In the genomic region with DNA sequence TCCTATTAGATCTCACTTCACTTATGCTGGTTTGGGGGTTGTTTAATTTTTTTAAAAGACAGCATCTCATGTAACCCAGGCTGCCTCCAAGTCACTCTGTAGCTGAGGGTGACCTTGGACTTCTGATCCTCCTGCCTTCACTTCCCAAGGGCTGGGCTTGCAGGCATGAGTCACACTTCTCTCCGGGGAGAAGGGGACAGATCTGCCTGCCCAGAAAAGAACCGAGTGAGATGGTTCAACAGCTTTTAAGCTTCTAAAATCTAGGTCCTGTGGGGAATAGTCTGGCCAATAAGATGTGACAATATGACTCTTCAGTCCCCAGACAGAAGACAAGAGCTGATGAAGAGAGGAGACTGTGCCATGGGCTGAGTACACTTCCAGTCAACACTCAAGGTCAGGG, we compare ENCODE assay signal across 25 mouse cellular contexts. TPM values are rescaled to one million over a fixed set of nuclear protein-coding genes. Genes with fewer than 3 reads are reported as not detected.
DNase-seq lines count a peak whose midpoint lies in the region; TF ChIP-seq lines count a peak whose summit lies in the region.
"Had no signal": no experiment of that assay in that cellular context is flagged by ENCODE, and none has a peak within 500 bp of the region (broad histone marks: within the 10 kb centered on the region; RNA-seq: fewer than 3 reads in every experiment).

No protein-coding gene starts in this region.

- intact Hi-C loops in heart, postnatal 10 days (cut with DNase I) = no loop called here

- H3K4me1 ChIP-seq in olfactory bulb, adult 2 months (ENCODE audit: control insufficient read depth, insufficient read depth, low read length) = peaks cover 10% of the 10 kb centered on the region
- H3K4me1 ChIP-seq: embryonic facial prominence, embryonic 15.5 days; limb, embryonic 15.5 days had no signal

- TF ChIP-seq POLR2A in olfactory bulb, adult 2 months (IDR thresholded peaks at IDR 0.05; ENCODE audit: insufficient read depth, low read depth, low read length) = no peak

- DNase-seq in heart, postnatal 10 days = peak; percentile 37 to 53
- DNase-seq in heart, adult 8-10 months (ENCODE audit: low spot score) = no peak
- peak; percentile 83 for DNase-seq in adrenal gland, adult 2 months
- DNase-seq in adrenal gland, postnatal 25 days = peak; percentile 34
- DNase-seq in layer of hippocampus, adult 9-10 months (ENCODE audit: low spot score) = no peak
- DNase-seq in c-Kit-positive CD71-positive TER-119-positive erythroid progenitor cells, embryonic 14.5 days (ENCODE audit: low spot score) = no peak
- DNase-seq: cerebellum, adult 9-11 months; kidney, adult 11 months; kidney, postnatal 4 days; layer of hippocampus, adult 9-11 months; left cerebral cortex, postnatal 4 days; lung, embryonic 14.5 days; thymus, adult 18-20 months had no signal

- 14% methylated on average over 2 of the region's 2 CpGs for WGBS in olfactory bulb, adult 2 months

- no peak overlapping the region for H3K4me3 ChIP-seq in olfactory bulb, adult 2 months (ENCODE audit: insufficient read depth, low read depth, low read length)
- H3K4me3 ChIP-seq: embryonic facial prominence, embryonic 15.5 days; hindbrain, embryonic 10.5 days; limb, embryonic 15.5 days; megakaryocyte, embryonic 14.5 days; midbrain, embryonic 13.5 days; neural tube, embryonic 12.5 days had no signal

- peak overlapping the region; percentile 63 for H3K27ac ChIP-seq in olfactory bulb, adult 2 months (ENCODE audit: insufficient read depth, low read depth, low read length)
- H3K27ac ChIP-seq: embryonic facial prominence, embryonic 15.5 days; hindbrain, embryonic 10.5 days; limb, embryonic 15.5 days; liver, embryonic 14.5 days; midbrain, embryonic 13.5 days; neural tube, embryonic 12.5 days had no signal

- no peak for TF ChIP-seq CTCF in olfactory bulb, adult 2 months (IDR thresholded peaks at IDR 0.05; ENCODE audit: insufficient read depth, low read depth, low read length)

RNA-seq across cellular contexts. Expression of gene Gucy2e, which starts 39.2 kb away (rescaled TPM):
- under 1 TPM; 0.41 to 0.60 TPM for total RNA-seq in heart, postnatal 10 days (2021)
- total RNA-seq in heart, adult 8-10 months (2022) = 1 to 10 TPM; 1.7 to 2.5 (median 2.1) TPM
- total RNA-seq in adrenal gland, adult 2 months (2021) = not detected
- not detected in 2 replicates for polyA plus RNA-seq in adrenal gland, adult 2 months (2012; rRNA removed)
- not detected in 2 replicates for total RNA-seq in adrenal gland, postnatal 25 days (2021)
- not detected in 2 replicates for polyA plus RNA-seq in olfactory bulb, adult 2 months (2012; ENCODE audit: insufficient read depth, insufficient read length, low replicate concordance, missing spikeins)
- total RNA-seq: gastrocnemius, adult 8-10 months; monocyte, adult 5-6 weeks had no signal
- polyA plus RNA-seq: liver, embryonic 14.5 days; lung, embryonic 14.5 days; small intestine, adult 2 months; stomach, embryonic 16.5 days had no signal

RNA-seq across cellular contexts. Expression of gene Cntrob, which starts 47.5 kb away (rescaled TPM):
- 1 to 10 TPM; 5.7 to 8.6 TPM for total RNA-seq in heart, postnatal 10 days (2021)
- 1 to 10 TPM; 1.8 to 5.1 (median 2.6) TPM for total RNA-seq in heart, adult 8-10 months (2022)
- 1 to 10 TPM; 4.4 to 6.5 TPM for total RNA-seq in adrenal gland, adult 2 months (2021)
- 5.9 and 6.2 TPM in 2 replicates for polyA plus RNA-seq in adrenal gland, adult 2 months (2012; rRNA removed)
- total RNA-seq in adrenal gland, postnatal 25 days (2021) = 10.3 and 13.3 TPM in 2 replicates
- polyA plus RNA-seq in olfactory bulb, adult 2 months (2012; ENCODE audit: insufficient read depth, insufficient read length, low replicate concordance, missing spikeins) = not detected in 2 replicates

RNA-seq across cellular contexts. Expression of gene Trappc1, which starts 47.7 kb away (rescaled TPM):
- 10 to 100 TPM; 71.8 to 73.7 TPM for total RNA-seq in heart, postnatal 10 days (2021)
- 10 to 100 TPM; 46.5 to 50.6 (median 49.2) TPM for total RNA-seq in heart, adult 8-10 months (2022)
- total RNA-seq in adrenal gland, adult 2 months (2021) = 10 to 100 TPM; 81.3 to 83.5 TPM
- 18.4 and 23.4 TPM in 2 replicates for polyA plus RNA-seq in adrenal gland, adult 2 months (2012; rRNA removed)
- total RNA-seq in adrenal gland, postnatal 25 days (2021) = 80.8 and 86.2 TPM in 2 replicates
- not detected in 2 replicates for polyA plus RNA-seq in olfactory bulb, adult 2 months (2012; ENCODE audit: insufficient read depth, insufficient read length, low replicate concordance, missing spikeins)

RNA-seq across cellular contexts. Expression of gene Kcnab3, which starts 50.0 kb away (rescaled TPM):
- 1 to 10 TPM in 1 of 2 experiments, under 1 TPM in 1; 0.97 to 1.0 TPM for total RNA-seq in heart, postnatal 10 days (2021)
- under 1 TPM in 3 of 4 experiments, not detected in 1; 0.17 to 0.38 (median 0.27) TPM for total RNA-seq in heart, adult 8-10 months (2022)
- total RNA-seq in adrenal gland, adult 2 months (2021) = 10 to 100 TPM in 1 of 2 experiments, 1 to 10 TPM in 1; 6.0 to 10.5 TPM
- polyA plus RNA-seq in adrenal gland, adult 2 months (2012; rRNA removed) = 9.0 and 12.6 TPM in 2 replicates
- total RNA-seq in adrenal gland, postnatal 25 days (2021) = 7.3 and 9.7 TPM in 2 replicates
- polyA plus RNA-seq in olfactory bulb, adult 2 months (2012; ENCODE audit: insufficient read depth, insufficient read length, low replicate concordance, missing spikeins) = not detected in 2 replicates

Comparison
In these comparisons a context has a peak if more than half of its experiments do, and no peak if none do; other contexts are left out.
1. DNase-seq: peak in heart, postnatal 10 days (2 of 2), adrenal gland, adult 2 months (single experiment) and adrenal gland, postnatal 25 days (single experiment); none in heart, adult 8-10 months (single experiment), layer of hippocampus, adult 9-10 months (single experiment) and c-Kit-positive CD71-positive TER-119-positive erythroid progenitor cells, embryonic 14.5 days (single experiment).